Mouse (Mus musculus): ENCODE data around the gene Fut2.
"Not testable (repeated sequence)": the region's sequence is repeated elsewhere in the genome, so short reads cannot be mapped to it uniquely, and the experiment has no call there.

Fut2 gene

GRCm38 (mm10) chr7:45677627-45678295 is 11.6 kb upstream of the Fut2 start:
- DNase-seq (ENCODE audit: low spot score in 2 of 2) = no peak

GRCm38 (mm10) chr7:45668921-45669320 is 2.7 kb upstream of the Fut2 start:
- DNase-seq (ENCODE audit: low spot score in 2 of 2) = no peak

GRCm38 (mm10) chr7:45667761-45668160 is 1.6 kb upstream of the Fut2 start:
- no peak for DNase-seq (ENCODE audit: low spot score in 2 of 2)

GRCm38 (mm10) chr7:45665303-45666138 is 673 bp downstream of the Fut2 start:
- DNase-seq (ENCODE audit: low spot score in 2 of 2) = no peak

GRCm38 (mm10) chr7:45661702-45662101 is 4.5 kb downstream of the Fut2 start:
- DNase-seq (ENCODE audit: low spot score in 2 of 2) = not testable (repeated sequence)

- no peak for DNase-seq (ENCODE audit: low spot score in 2 of 2)
These were observed 5.3 kb downstream of the Fut2 start for GRCm38 (mm10) chr7:45660746-45661478.

GRCm38 (mm10) chr7:45654424-45655047 is 11.7 kb downstream of the Fut2 start:
- no peak for DNase-seq (ENCODE audit: low spot score in 2 of 2)

- not testable (repeated sequence) for DNase-seq (ENCODE audit: low spot score in 2 of 2)
These were observed 15.7 kb downstream of the Fut2 start for GRCm38 (mm10) chr7:45650484-45650883.

- no peak for DNase-seq (ENCODE audit: low spot score in 2 of 2)
These were observed 16.8 kb downstream of the Fut2 start for GRCm38 (mm10) chr7:45649351-45649750.

GRCm38 (mm10) chr7:45646671-45647070 is 19.5 kb downstream of the Fut2 start:
- no peak for DNase-seq (ENCODE audit: low spot score in 2 of 2)

- no peak for DNase-seq (ENCODE audit: low spot score in 2 of 2)
These were observed 20.6 kb downstream of the Fut2 start for GRCm38 (mm10) chr7:45645591-45645971.

- DNase-seq (ENCODE audit: low spot score in 2 of 2) = no peak
These were observed 21.2 kb downstream of the Fut2 start for GRCm38 (mm10) chr7:45644872-45645590.

GRCm38 (mm10) chr7:45644183-45644582 is 22.0 kb downstream of the Fut2 start:
- no peak for DNase-seq (ENCODE audit: low spot score in 2 of 2)

GRCm38 (mm10) chr7:45643441-45644178 is 22.6 kb downstream of the Fut2 start:
- DNase-seq (ENCODE audit: low spot score in 2 of 2) = peak; percentile 71 to 89

- DNase-seq (ENCODE audit: low spot score in 2 of 2) = no peak
These were observed 23.5 kb downstream of the Fut2 start for GRCm38 (mm10) chr7:45642503-45643255.

- DNase-seq (ENCODE audit: low spot score in 2 of 2) = no peak
These were observed 24.1 kb downstream of the Fut2 start for GRCm38 (mm10) chr7:45642083-45642482.

GRCm38 (mm10) chr7:45641391-45642040 is 24.7 kb downstream of the Fut2 start:
- no peak for DNase-seq (ENCODE audit: low spot score in 2 of 2)

GRCm38 (mm10) chr7:45640191-45640957 is 25.8 kb downstream of the Fut2 start:
- DNase-seq (ENCODE audit: low spot score in 2 of 2) = no peak
